Mouse (Mus musculus) c-Kit-positive CD71-positive TER-119-positive erythroid progenitor cells, embryonic 14.5 days (primary cell): ENCODE results near the gene Hsd17b3.
A peak's percentile ranks its signal among the peaks of the same experiment; 100 is the strongest.

Experiments
- DNase-seq: peaks from one replicate; pipeline ENCODE4 v3.0.0-alpha.2; 2013; ENCODE audit warnings: low spot score

Hsd17b3 gene

GRCm38 (mm10) chr13:64089130-64089529 is at the start of gene Hsd17b3:
Gene Hsd17b3 (minus strand): TSS chr13:64089230.
- no peak for DNase-seq

GRCm38 (mm10) chr13:64129616-64130375 is 40.8 kb upstream of the Hsd17b3 start:
- no peak for DNase-seq

DNA sequence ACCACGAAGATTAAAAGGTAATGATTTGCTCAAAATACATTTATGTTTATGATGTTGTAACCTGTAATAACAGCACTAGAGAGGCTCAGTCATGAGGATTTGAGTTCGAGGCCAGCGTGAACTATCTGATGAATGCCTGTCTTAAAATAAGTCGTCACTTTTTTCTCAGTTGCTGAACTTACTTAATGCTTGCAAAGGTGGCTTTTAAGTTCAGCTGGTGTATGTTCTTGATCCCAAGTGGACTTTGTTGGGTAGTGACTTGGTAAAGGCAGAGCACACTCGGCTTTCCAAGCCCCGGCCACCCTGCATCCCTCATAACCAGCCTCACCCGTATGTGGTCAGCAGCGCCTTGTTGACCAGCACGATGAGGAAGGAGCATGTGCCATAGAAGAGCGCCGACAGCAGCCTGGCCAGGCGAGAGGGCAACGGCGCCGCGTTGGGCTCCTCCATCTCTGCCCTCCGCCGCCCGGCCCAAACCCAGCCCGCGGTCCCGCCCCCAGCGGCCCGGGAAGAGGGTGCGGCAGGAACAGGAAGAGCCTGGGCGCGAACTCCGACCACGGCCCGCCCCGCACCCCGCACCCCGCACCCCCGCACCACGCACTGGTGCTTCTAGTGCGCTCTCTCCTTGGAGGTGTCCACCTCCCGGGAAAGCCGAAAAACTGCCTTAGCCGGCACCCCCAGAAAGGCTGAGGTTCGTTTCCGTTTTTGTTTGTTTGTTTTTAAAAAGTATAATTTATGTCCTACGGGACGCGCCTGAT is 40.0 kb upstream of the Hsd17b3 start, which contains the start of gene Slc35d2:
Gene Slc35d2 (minus strand): TSS at position 511 of the 758 bp plus-strand sequence.
- no peak for DNase-seq

- DNase-seq: no peak
Measured at GRCm38 (mm10) chr13:64126316-64126715, 37.3 kb upstream of the Hsd17b3 start.

- DNase-seq: no peak
Measured at GRCm38 (mm10) chr13:64124886-64125285, 35.9 kb upstream of the Hsd17b3 start.

DNA sequence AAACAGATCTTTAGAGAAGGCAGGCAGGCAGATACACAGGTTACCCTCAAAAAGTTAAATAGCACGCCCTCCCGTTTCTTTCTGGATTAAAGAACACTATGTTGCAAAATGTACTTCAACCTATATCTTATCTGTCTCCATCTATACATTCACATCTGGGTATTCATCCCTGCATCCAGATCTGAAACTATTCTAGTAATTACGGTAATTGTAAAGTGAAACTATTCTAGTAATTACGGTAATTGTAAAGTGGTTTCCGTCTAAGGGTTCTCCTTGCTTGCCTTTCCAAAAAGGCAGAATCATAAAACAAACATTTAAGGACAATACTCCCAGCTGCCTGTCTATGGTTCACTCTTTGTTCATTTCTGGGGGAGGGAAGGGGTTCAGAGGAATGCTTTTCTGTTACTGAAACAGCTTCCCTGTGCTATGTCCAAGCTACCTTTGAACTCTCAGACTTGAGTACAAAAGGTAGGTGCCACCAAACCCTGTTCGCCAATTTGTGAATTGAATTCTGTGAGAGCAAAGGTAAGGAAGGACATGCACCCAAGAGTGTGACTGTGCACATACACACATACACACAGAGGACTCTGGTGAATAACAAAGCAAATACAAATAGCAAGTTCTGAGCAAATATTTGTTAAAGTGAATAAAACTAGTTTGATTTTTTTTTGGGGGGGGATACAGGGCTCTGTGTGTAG is 34.6 kb upstream of the Hsd17b3 start:
- DNase-seq: no peak

DNA sequence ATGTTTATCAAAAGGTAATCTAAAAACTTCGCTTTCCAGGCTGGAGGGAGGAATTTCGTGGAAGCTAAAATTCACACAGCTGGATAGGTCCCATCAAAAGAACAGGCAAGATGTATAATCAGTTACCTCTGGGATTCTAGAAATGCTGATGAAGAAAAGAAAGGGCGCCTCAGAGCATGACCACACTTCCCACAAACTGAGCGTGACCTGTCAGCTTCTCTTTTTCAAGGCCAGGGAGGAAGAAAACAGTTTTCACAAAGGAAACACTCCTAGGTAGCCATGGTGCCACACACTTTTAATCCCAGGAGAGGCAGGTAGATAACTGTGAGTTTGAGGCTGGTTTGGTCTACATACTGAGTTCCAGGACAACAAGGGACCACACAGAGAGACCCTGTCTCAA is 31.7 kb upstream of the Hsd17b3 start:
- DNase-seq: no peak

DNA sequence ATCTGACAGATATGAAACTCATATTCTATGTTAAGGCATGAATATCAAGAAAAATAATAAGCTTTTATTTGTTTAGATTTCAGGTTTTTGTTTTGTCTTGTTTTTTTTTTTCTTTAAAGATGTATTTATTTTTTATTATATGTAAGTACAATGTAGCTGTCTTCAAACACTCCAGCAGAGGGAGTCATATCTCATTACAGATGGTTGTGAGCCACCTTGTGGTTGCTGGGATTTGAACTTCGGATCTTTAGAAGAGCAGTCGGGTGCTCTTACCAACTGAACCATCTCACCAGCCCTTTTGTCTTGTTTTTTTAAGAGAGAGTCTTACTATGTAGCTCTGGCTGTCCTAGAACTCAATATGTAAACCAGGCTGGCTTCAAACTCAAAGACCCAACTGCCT is 28.4 kb upstream of the Hsd17b3 start:
- DNase-seq: no peak

DNA sequence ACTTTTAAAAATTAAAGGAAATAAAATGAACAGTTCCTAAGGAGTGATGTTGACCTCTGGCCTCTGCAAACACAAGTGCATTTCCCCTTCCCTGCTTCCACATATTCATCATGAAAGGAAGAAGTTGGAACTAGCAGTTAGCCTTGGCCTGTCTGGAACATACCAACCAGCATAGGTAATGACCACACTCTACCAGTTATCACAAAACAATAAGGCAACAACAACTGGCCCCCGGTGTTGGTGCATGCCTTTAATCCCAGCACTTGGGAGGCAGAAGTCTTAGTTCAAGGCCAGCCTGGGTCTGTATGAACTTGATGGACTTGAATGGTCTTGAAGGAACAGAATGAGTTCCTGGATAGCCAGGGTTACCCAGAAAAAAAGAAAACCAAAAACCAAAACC is 21.4 kb upstream of the Hsd17b3 start:
- DNase-seq: no peak

GRCm38 (mm10) chr13:64108381-64108850 is 19.4 kb upstream of the Hsd17b3 start:
- DNase-seq: no peak

DNA sequence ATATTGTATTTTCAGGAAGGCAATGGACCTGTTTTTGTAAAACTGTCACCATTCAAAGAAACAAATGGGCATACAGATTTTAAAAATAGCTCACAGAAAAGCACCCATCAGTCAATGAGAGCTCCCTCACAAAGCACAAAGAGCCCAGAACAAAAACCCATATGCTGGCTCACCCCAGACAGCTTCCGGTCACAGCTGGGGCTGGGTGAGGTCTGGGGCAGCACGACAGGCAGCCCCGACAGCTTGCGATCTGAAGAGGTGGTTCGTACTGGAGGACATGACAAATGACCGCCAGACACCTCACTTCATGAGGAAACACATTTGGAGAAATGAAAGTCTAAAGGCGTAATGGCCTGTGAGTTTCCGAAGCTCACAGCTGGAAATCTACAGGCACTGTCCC is 18.5 kb upstream of the Hsd17b3 start:
- DNase-seq: no peak

DNA sequence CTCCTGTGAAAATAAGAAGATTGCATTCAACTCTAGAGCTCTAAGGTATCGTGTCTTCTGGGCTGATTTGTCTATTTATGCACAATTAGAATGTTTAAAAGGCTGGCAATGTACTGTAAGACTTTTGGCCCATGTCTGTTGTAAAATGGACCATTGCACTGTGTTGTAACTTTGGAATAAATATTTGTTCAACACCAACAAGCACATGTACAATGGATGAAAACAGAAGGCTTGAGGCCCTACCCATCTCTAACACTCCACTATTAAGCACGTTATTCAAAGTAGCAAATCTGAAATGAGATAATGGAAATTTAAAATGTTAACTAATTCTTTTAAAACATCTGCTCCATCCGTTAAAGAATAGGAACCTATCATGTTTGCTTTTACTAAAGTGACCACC is 18.1 kb upstream of the Hsd17b3 start:
- no peak for DNase-seq

- DNase-seq: no peak
Measured at GRCm38 (mm10) chr13:64105690-64106089, 16.7 kb upstream of the Hsd17b3 start.

- DNase-seq: peak; percentile 41
Measured at GRCm38 (mm10) chr13:64100186-64100585, 11.2 kb upstream of the Hsd17b3 start.

DNA sequence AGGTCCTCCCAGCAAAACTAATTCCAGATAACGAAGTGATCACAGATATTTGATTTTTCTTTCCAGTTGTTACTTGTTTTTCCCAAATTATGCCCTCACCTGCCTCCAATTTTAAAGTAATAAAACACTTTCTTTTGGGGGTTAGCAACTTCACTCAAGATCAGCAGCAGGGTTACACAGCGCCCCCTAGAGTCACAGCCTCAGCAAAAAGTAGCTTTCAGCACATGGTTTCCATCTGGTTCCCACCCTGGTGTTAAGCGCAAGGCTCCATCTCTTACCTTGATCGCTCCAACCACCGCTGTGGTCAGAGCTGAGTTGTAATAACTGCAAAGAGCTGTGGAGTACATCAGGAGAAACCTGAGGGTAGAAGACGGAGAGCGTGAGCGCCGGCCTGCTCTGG is 10.0 kb upstream of the Hsd17b3 start:
- DNase-seq: peak; percentile 30

DNA sequence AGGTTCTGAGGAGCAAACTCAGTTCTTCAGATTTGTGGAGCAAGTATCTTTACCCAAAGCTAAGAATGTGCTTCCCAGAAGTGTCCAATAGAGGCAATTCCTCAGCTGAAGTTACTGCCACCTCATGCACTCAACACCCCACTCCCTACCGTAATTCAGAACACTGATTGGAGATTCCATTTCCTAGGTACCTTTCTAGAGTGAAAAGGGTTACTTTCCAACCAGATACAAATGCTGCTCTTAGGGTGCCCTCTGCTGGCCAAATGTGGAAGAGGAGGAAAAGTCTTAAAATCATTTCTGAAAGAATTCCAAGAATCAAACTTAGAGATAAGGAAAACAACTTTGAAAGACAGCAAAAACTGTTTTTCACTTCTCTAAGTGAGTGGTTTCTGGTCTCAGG is 4.3 kb upstream of the Hsd17b3 start:
- peak; percentile 62 for DNase-seq

DNA sequence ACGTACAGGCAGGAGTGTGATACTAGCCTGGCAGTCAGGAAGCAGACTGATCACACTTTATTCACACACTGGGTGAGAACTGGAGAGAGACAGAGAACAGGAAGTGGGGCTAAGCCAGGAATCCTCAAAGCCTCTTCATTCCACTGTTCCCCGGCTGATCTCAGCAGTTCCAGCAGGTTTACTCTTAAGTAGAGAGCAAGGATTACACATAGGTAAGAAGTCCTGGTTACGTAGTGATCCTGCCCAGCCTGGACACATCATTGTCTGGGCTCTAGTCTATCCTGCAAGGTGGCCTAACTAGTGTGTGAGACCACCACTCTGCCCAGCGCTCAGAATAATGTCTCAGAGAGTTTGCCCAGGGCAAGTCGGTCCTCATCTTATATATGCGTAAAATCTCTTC is 3.7 kb upstream of the Hsd17b3 start:
- DNase-seq: no peak

- no peak for DNase-seq
Measured at GRCm38 (mm10) chr13:64092141-64092540, 3.1 kb upstream of the Hsd17b3 start.

DNA sequence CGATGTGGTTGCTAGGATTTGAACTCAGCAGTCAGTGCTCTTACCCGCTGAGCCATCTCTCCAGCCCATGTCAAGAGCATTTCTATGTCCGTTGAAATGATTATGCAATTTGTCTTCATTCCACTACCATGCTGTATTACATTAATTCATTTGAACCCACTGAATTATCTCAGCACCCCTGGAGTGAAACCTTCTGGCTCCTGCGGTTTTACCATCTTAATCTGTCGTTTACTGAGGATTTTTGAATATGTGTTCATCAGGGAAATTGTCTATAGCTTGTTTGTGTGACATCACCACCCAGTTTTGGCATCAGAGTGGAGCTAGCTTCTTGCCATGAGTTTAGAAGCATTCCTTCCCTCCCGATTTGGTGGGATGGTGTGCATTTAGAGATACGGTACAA is 2.0 kb upstream of the Hsd17b3 start:
- no peak for DNase-seq

DNA sequence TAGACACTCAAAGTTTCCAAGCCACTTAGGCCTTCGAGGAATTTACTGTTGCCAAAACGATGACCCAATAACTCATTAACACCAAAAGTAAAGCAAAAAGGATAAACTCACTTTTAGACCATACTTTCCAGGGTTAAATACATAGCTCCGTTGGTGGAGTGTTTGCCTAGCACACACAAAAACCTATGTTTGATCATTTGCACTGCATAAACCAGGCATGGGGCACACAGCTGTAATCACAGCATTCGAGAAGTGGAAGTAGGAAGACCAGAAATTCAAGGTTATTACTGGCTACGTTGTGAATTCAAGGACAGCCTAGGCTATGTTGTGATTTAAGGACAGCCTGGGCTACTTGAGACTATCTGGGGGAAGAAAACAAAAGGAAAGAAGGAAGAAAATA is 1.2 kb upstream of the Hsd17b3 start:
- no peak for DNase-seq

GRCm38 (mm10) chr13:64088057-64088456 is 973 bp downstream of the Hsd17b3 start:
- no peak for DNase-seq

- no peak for DNase-seq
Measured at GRCm38 (mm10) chr13:64086036-64086435, 3.0 kb downstream of the Hsd17b3 start.

DNA sequence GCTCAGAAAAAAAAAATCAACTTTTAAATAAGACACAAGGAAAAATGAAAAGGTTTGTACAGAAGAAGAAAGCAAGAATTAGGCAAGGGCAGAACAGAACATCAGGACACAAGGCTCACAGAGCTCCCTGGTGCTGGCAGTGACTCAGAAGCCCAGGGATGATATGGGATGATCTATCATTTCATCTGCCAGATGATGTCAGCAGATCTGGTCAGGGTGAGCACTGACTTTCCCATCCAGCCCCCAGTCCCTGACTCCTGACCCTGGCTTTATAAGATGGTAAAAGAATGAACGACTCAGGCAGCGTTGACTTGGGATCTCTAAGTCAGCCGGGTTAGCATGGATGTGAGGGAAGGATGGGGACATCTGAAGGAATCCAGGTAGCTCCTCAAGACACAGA is 5.7 kb downstream of the Hsd17b3 start:
- DNase-seq: no peak
